Mouse (Mus musculus): ENCODE data around the gene Atp9a. TPM values are rescaled to one million over a fixed set of nuclear protein-coding genes. Genes with fewer than 3 reads are reported as not detected.

The Atp9a gene
- polyA plus RNA-seq, 1 experiment from 2014 or later = 30.4 TPM

- peaks cover 3% of the 10 kb centered on the region for H3K36me3 ChIP-seq (ENCODE audit: control insufficient read depth, insufficient read depth, low read length)
- DNase-seq (ENCODE audit: low spot score) (no peak), ATAC-seq (ENCODE audit: insufficient read depth, low FRiP score, low TSS enrichment) (no peak)
- H3K27ac ChIP-seq (ENCODE audit: low read depth, low read length) = no peak overlapping the region
- WGBS = 86% methylated on average over 2 of the region's 2 CpGs
- peaks cover 7% of the 10 kb centered on the region for H3K4me1 ChIP-seq (ENCODE audit: control insufficient read depth, insufficient read depth, low read length)
- no peak overlapping the region for H3K9ac ChIP-seq (ENCODE audit: low read length)
- no peaks in the 10 kb centered on the region for H3K9me3 ChIP-seq (ENCODE audit: control insufficient read depth, low read length)
- no peak overlapping the region for H3K4me2 ChIP-seq (ENCODE audit: low read depth)
- no peak overlapping the region for H3K4me3 ChIP-seq (ENCODE audit: low read depth, low read length)
- H3K27me3 ChIP-seq (ENCODE audit: control insufficient read depth, insufficient read depth, low read length) = no peaks in the 10 kb centered on the region
Measured at GRCm38 (mm10) chr2:168682721-168683120, 59.5 kb downstream of the Atp9a start.

- Histone ChIP-seq H3K27ac (ENCODE audit: low read depth, low read length) (no peak overlapping the region), H3K4me3 (ENCODE audit: low read depth, low read length) (no peak overlapping the region), H3K4me2 (ENCODE audit: low read depth) (no peak overlapping the region), H3K36me3 (ENCODE audit: control insufficient read depth, insufficient read depth, low read length) (peaks cover 3% of the 10 kb centered on the region), H3K9ac (ENCODE audit: low read length) (no peak overlapping the region), H3K27me3 (ENCODE audit: control insufficient read depth, insufficient read depth, low read length) (no peaks in the 10 kb centered on the region), H3K4me1 (ENCODE audit: control insufficient read depth, insufficient read depth, low read length) (peaks cover 13% of the 10 kb centered on the region), H3K9me3 (ENCODE audit: control insufficient read depth, low read length) (no peaks in the 10 kb centered on the region)
- no peak for DNase-seq (ENCODE audit: low spot score)
- WGBS = 92% methylated on average over 9 of the region's 9 CpGs
- no peak for ATAC-seq (ENCODE audit: insufficient read depth, low FRiP score, low TSS enrichment)
Measured at GRCm38 (mm10) chr2:168681531-168681930, 60.7 kb downstream of the Atp9a start.

GRCm38 (mm10) chr2:168679381-168680199 lies 62.6 kb downstream of the Atp9a start:
- peak; percentile 14 for ATAC-seq (ENCODE audit: insufficient read depth, low FRiP score, low TSS enrichment)
- H3K36me3 ChIP-seq (ENCODE audit: control insufficient read depth, insufficient read depth, low read length) = peaks cover 4% of the 10 kb centered on the region
- H3K9me3 ChIP-seq (ENCODE audit: control insufficient read depth, low read length) = no peaks in the 10 kb centered on the region
- no peak overlapping the region for H3K9ac ChIP-seq (ENCODE audit: low read length)
- peaks cover 13% of the 10 kb centered on the region for H3K4me1 ChIP-seq (ENCODE audit: control insufficient read depth, insufficient read depth, low read length)
- 49% methylated on average over 19 of the region's 19 CpGs for WGBS
- H3K27me3 ChIP-seq (ENCODE audit: control insufficient read depth, insufficient read depth, low read length) = no peaks in the 10 kb centered on the region
- no peak overlapping the region for H3K4me2 ChIP-seq (ENCODE audit: low read depth)
- 0 out of 2 replicates have a peak overlapping the region, but pooled peaks have one; percentile 20 for H3K27ac ChIP-seq (ENCODE audit: low read depth, low read length)
- peak; percentile 61 for DNase-seq (ENCODE audit: low spot score)
- no peak overlapping the region for H3K4me3 ChIP-seq (ENCODE audit: low read depth, low read length)

- peaks cover 4% of the 10 kb centered on the region for H3K36me3 ChIP-seq (ENCODE audit: control insufficient read depth, insufficient read depth, low read length)
- DNase-seq (ENCODE audit: low spot score) = peak; percentile 53
- peaks cover 8% of the 10 kb centered on the region for H3K4me1 ChIP-seq (ENCODE audit: control insufficient read depth, insufficient read depth, low read length)
- no peaks in the 10 kb centered on the region for H3K27me3 ChIP-seq (ENCODE audit: control insufficient read depth, insufficient read depth, low read length)
- peak overlapping the region; percentile 49; the same call in 1 of the 2 replicates for H3K27ac ChIP-seq (ENCODE audit: low read depth, low read length)
- WGBS = 71% methylated on average over 15 of the region's 15 CpGs
- H3K9me3 ChIP-seq (ENCODE audit: control insufficient read depth, low read length) = no peaks in the 10 kb centered on the region
- no peak overlapping the region for H3K4me2 ChIP-seq (ENCODE audit: low read depth)
- H3K9ac ChIP-seq (ENCODE audit: low read length) = no peak overlapping the region
- ATAC-seq (ENCODE audit: insufficient read depth, low FRiP score, low TSS enrichment) = peak; percentile 72
- no peak overlapping the region for H3K4me3 ChIP-seq (ENCODE audit: low read depth, low read length)
Measured at GRCm38 (mm10) chr2:168678662-168679294, 63.4 kb downstream of the Atp9a start.

DNA sequence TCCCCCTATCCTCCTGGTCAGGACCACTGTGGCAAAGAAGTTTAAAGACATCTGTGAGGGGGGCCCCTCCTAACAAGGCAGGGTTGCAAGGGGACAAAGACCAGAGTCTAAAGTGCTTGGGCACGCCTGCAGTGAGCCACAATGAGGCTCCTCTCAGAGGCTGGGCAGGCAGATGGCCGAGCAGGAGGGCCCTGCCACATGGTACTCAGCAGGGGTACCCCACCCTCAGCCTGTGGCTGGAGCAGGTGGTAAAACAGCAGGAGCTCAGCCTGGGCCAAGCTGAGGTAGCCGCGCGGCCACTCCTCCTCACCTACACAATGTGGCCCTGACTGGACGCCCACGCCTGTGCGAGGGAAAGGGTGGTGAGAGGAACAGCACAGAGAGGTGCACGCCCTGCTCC lies 64.6 kb downstream of the Atp9a start:
- Histone ChIP-seq H3K27ac (ENCODE audit: low read depth, low read length) (peak overlapping the region; percentile 60), H3K4me1 (ENCODE audit: control insufficient read depth, insufficient read depth, low read length) (peaks cover 8% of the 10 kb centered on the region), H3K9ac (ENCODE audit: low read length) (peak overlapping the region; percentile 23; the same call in 1 of the 2 replicates), H3K36me3 (ENCODE audit: control insufficient read depth, insufficient read depth, low read length) (peaks cover 4% of the 10 kb centered on the region), H3K4me2 (ENCODE audit: low read depth) (no peak overlapping the region), H3K27me3 (ENCODE audit: control insufficient read depth, insufficient read depth, low read length) (no peaks in the 10 kb centered on the region), H3K9me3 (ENCODE audit: control insufficient read depth, low read length) (no peaks in the 10 kb centered on the region), H3K4me3 (ENCODE audit: low read depth, low read length) (no peak overlapping the region)
- 34% methylated on average over 9 of the region's 9 CpGs for WGBS
- ATAC-seq (ENCODE audit: insufficient read depth, low FRiP score, low TSS enrichment) (peak; percentile 86), DNase-seq (ENCODE audit: low spot score) (peak; percentile 64)

DNA sequence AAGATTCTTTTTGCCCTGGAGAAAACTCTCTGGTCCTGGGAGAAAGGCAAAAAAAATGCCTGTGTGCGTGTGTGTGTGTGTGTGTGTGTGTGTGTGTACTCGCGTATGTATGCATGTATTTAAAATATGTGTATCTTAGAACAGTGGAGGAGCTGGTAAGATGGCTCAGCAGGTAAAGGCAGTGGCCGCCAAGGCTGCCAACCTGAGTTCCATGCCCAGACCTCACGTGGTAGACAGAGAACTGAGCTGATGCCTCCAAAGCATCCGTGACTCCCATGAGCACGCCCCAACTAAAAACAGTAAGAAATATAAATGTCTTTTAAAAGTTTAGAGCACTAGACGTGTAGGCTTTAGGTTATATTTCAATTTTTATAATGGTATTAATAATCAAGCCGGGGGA lies 70.5 kb downstream of the Atp9a start:
- no peak for DNase-seq (ENCODE audit: low spot score)
- no peak overlapping the region for H3K4me2 ChIP-seq (ENCODE audit: low read depth)
- no peak for ATAC-seq (ENCODE audit: insufficient read depth, low FRiP score, low TSS enrichment)
- H3K36me3 ChIP-seq (ENCODE audit: control insufficient read depth, insufficient read depth, low read length) = peaks cover 4% of the 10 kb centered on the region; the same call in 1 of the 2 replicates
- no peak overlapping the region for H3K4me3 ChIP-seq (ENCODE audit: low read depth, low read length)
- no peak overlapping the region for H3K27ac ChIP-seq (ENCODE audit: low read depth, low read length)
- no peaks in the 10 kb centered on the region for H3K9me3 ChIP-seq (ENCODE audit: control insufficient read depth, low read length)
- H3K27me3 ChIP-seq (ENCODE audit: control insufficient read depth, insufficient read depth, low read length) = no peaks in the 10 kb centered on the region
- no peak overlapping the region for H3K9ac ChIP-seq (ENCODE audit: low read length)
- 92% methylated on average over 9 of the region's 9 CpGs for WGBS
- no peaks in the 10 kb centered on the region for H3K4me1 ChIP-seq (ENCODE audit: control insufficient read depth, insufficient read depth, low read length)

DNA sequence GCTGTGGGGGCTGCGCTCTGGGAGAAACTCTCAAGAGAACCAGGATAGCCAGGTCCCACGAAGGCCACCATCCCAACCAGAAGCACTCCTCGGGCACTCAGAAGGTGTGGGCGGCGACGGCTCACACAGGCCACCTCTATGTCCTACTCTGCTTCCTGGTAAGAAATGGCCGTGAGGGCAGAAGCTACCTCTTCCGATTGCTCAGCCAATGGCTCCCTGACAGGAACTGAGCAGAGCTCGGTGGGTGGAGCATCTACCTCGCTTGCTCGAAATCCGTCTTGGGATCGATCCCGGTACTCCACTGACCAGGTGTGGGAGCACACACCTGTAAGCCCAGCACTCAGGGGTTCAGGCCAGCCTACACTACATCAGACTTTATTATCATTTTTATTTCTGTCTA lies 72.0 kb downstream of the Atp9a start:
- ATAC-seq (ENCODE audit: insufficient read depth, low FRiP score, low TSS enrichment) = no peak
- Histone ChIP-seq H3K9me3 (ENCODE audit: control insufficient read depth, low read length) (no peaks in the 10 kb centered on the region), H3K4me3 (ENCODE audit: low read depth, low read length) (no peak overlapping the region), H3K27ac (ENCODE audit: low read depth, low read length) (no peak overlapping the region), H3K9ac (ENCODE audit: low read length) (no peak overlapping the region), H3K27me3 (ENCODE audit: control insufficient read depth, insufficient read depth, low read length) (no peaks in the 10 kb centered on the region), H3K4me2 (ENCODE audit: low read depth) (no peak overlapping the region), H3K4me1 (ENCODE audit: control insufficient read depth, insufficient read depth, low read length) (no peaks in the 10 kb centered on the region), H3K36me3 (ENCODE audit: control insufficient read depth, insufficient read depth, low read length) (peaks cover 4% of the 10 kb centered on the region; the same call in 1 of the 2 replicates)
- no peak for DNase-seq (ENCODE audit: low spot score)
- WGBS = 74% methylated on average over 14 of the region's 14 CpGs

- ATAC-seq (ENCODE audit: insufficient read depth, low FRiP score, low TSS enrichment) = no peak
- Histone ChIP-seq H3K27me3 (ENCODE audit: control insufficient read depth, insufficient read depth, low read length) (no peaks in the 10 kb centered on the region), H3K9ac (ENCODE audit: low read length) (no peak overlapping the region), H3K36me3 (ENCODE audit: control insufficient read depth, insufficient read depth, low read length) (peaks cover 4% of the 10 kb centered on the region; the same call in 1 of the 2 replicates), H3K9me3 (ENCODE audit: control insufficient read depth, low read length) (no peaks in the 10 kb centered on the region), H3K4me3 (ENCODE audit: low read depth, low read length) (no peak overlapping the region), H3K4me1 (ENCODE audit: control insufficient read depth, insufficient read depth, low read length) (no peaks in the 10 kb centered on the region), H3K4me2 (ENCODE audit: low read depth) (no peak overlapping the region), H3K27ac (ENCODE audit: low read depth, low read length) (no peak overlapping the region)
- WGBS = 75% methylated on average over 13 of the region's 13 CpGs
- no peak for DNase-seq (ENCODE audit: low spot score)
Measured at GRCm38 (mm10) chr2:168669762-168670161, 72.4 kb downstream of the Atp9a start.

All from neural tube, embryonic 11.5 days (tissue).